Mouse (Mus musculus): ENCODE results near the gene Tcf12. TPM values are rescaled to one million over a fixed set of nuclear protein-coding genes. Genes with fewer than 3 reads are reported as not detected.

Tcf12 gene
- polyA plus RNA-seq, 1 experiment from 2014 or later, result 64.8 TPM

GRCm38 (mm10) chr9:71959259-71960025 lies 152.2 kb downstream of the Tcf12 start:
- Histone ChIP-seq H3K4me3 (no peak overlapping the region), H3K27me3 (ENCODE audit: insufficient read depth, poor library complexity, severe bottlenecking) (no peaks in the 10 kb centered on the region), H3K36me3 (no peaks in the 10 kb centered on the region), H3K9me3 (no peaks in the 10 kb centered on the region), H3K27ac (no peak overlapping the region), H3K4me1 (peaks cover 6% of the 10 kb centered on the region; the same call in 1 of the 2 replicates)
- no peak for DNase-seq (ENCODE audit: low spot score)
- 79% methylated on average over 11 of the region's 11 CpGs for WGBS

GRCm38 (mm10) chr9:71953217-71953616 lies 158.5 kb downstream of the Tcf12 start:
- no peak overlapping the region for H3K4me3 ChIP-seq
- no peaks in the 10 kb centered on the region for H3K27me3 ChIP-seq (ENCODE audit: insufficient read depth, poor library complexity, severe bottlenecking)
- DNase-seq (ENCODE audit: low spot score), result no peak
- 0 out of 2 replicates have a peak, but pooled peaks cover under 1% of the 10 kb centered on the region for H3K36me3 ChIP-seq
- H3K27ac ChIP-seq, result no peak overlapping the region
- H3K4me1 ChIP-seq, result peaks cover 7% of the 10 kb centered on the region; the same call in 1 of the 2 replicates
- H3K9me3 ChIP-seq, result no peaks in the 10 kb centered on the region
- WGBS, result 89% methylated on average over 2 of the region's 2 CpGs

GRCm38 (mm10) chr9:71952621-71953076 lies 159.0 kb downstream of the Tcf12 start:
- Histone ChIP-seq H3K36me3 (peaks cover 5% of the 10 kb centered on the region; the same call in 1 of the 2 replicates), H3K27ac (no peak overlapping the region), H3K4me1 (peaks cover 7% of the 10 kb centered on the region; the same call in 1 of the 2 replicates), H3K4me3 (no peak overlapping the region), H3K27me3 (ENCODE audit: insufficient read depth, poor library complexity, severe bottlenecking) (no peaks in the 10 kb centered on the region), H3K9me3 (no peaks in the 10 kb centered on the region)
- no peak for DNase-seq (ENCODE audit: low spot score)
- WGBS, result 79% methylated on average over 1 of the region's 1 CpGs

GRCm38 (mm10) chr9:71951926-71952325 lies 159.7 kb downstream of the Tcf12 start:
- Histone ChIP-seq H3K27ac (no peak overlapping the region), H3K9me3 (no peaks in the 10 kb centered on the region), H3K4me1 (peaks cover 7% of the 10 kb centered on the region; the same call in 1 of the 2 replicates), H3K4me3 (no peak overlapping the region), H3K27me3 (ENCODE audit: insufficient read depth, poor library complexity, severe bottlenecking) (no peaks in the 10 kb centered on the region), H3K36me3 (peaks cover 7% of the 10 kb centered on the region; the same call in 1 of the 2 replicates)
- 86% methylated on average over 2 of the region's 2 CpGs for WGBS
- DNase-seq (ENCODE audit: low spot score), result no peak

- no peak overlapping the region for H3K27ac ChIP-seq
- H3K4me1 ChIP-seq, result peaks cover 7% of the 10 kb centered on the region; the same call in 1 of the 2 replicates
- no peak overlapping the region for H3K4me3 ChIP-seq
- no peaks in the 10 kb centered on the region for H3K27me3 ChIP-seq (ENCODE audit: insufficient read depth, poor library complexity, severe bottlenecking)
- DNase-seq (ENCODE audit: low spot score), result no peak
- H3K9me3 ChIP-seq, result no peaks in the 10 kb centered on the region
- WGBS, result 84% methylated on average over 4 of the region's 4 CpGs
- peaks cover 7% of the 10 kb centered on the region; the same call in 1 of the 2 replicates for H3K36me3 ChIP-seq
Observed at GRCm38 (mm10) chr9:71951341-71951740, 160.3 kb downstream of the Tcf12 start.

- Histone ChIP-seq H3K4me3 (no peak overlapping the region), H3K36me3 (peaks cover 7% of the 10 kb centered on the region; the same call in 1 of the 2 replicates), H3K27me3 (ENCODE audit: insufficient read depth, poor library complexity, severe bottlenecking) (no peaks in the 10 kb centered on the region), H3K4me1 (no peaks in the 10 kb centered on the region), H3K27ac (no peak overlapping the region), H3K9me3 (no peaks in the 10 kb centered on the region)
- 86% methylated on average over 4 of the region's 4 CpGs for WGBS
- DNase-seq (ENCODE audit: low spot score), result no peak
Observed at GRCm38 (mm10) chr9:71944801-71945200, 166.9 kb downstream of the Tcf12 start.

- H3K36me3 ChIP-seq, result no peaks in the 10 kb centered on the region
- H3K9me3 ChIP-seq, result no peaks in the 10 kb centered on the region
- DNase-seq (ENCODE audit: low spot score), result no peak
- H3K4me1 ChIP-seq, result no peaks in the 10 kb centered on the region
- no peak overlapping the region for H3K4me3 ChIP-seq
- no peak overlapping the region for H3K27ac ChIP-seq
- no peaks in the 10 kb centered on the region for H3K27me3 ChIP-seq (ENCODE audit: insufficient read depth, poor library complexity, severe bottlenecking)
Observed at GRCm38 (mm10) chr9:71942424-71942823, 169.2 kb downstream of the Tcf12 start.

- no peak for DNase-seq (ENCODE audit: low spot score)
- Histone ChIP-seq H3K4me3 (no peak overlapping the region), H3K27me3 (ENCODE audit: insufficient read depth, poor library complexity, severe bottlenecking) (no peaks in the 10 kb centered on the region), H3K27ac (no peak overlapping the region), H3K4me1 (no peaks in the 10 kb centered on the region), H3K9me3 (no peaks in the 10 kb centered on the region), H3K36me3 (no peaks in the 10 kb centered on the region)
Observed at GRCm38 (mm10) chr9:71940016-71940415, 171.7 kb downstream of the Tcf12 start.

- no peaks in the 10 kb centered on the region for H3K36me3 ChIP-seq
- no peaks in the 10 kb centered on the region for H3K9me3 ChIP-seq
- H3K4me3 ChIP-seq, result no peak overlapping the region
- WGBS, result 87% methylated on average over 1 of the region's 1 CpGs
- no peaks in the 10 kb centered on the region for H3K27me3 ChIP-seq (ENCODE audit: insufficient read depth, poor library complexity, severe bottlenecking)
- no peak for DNase-seq (ENCODE audit: low spot score)
- no peak overlapping the region for H3K27ac ChIP-seq
- no peaks in the 10 kb centered on the region for H3K4me1 ChIP-seq
Observed at GRCm38 (mm10) chr9:71936199-71936598, 175.5 kb downstream of the Tcf12 start.

GRCm38 (mm10) chr9:71934833-71935232 lies 176.8 kb downstream of the Tcf12 start:
- Histone ChIP-seq H3K27me3 (ENCODE audit: insufficient read depth, poor library complexity, severe bottlenecking) (no peaks in the 10 kb centered on the region), H3K9me3 (no peaks in the 10 kb centered on the region)
- 83% methylated on average over 3 of the region's 3 CpGs for WGBS

GRCm38 (mm10) chr9:71931965-71932364 lies 179.7 kb downstream of the Tcf12 start:
- Histone ChIP-seq H3K4me3 (no peak overlapping the region), H3K36me3 (no peaks in the 10 kb centered on the region), H3K27ac (no peak overlapping the region), H3K4me1 (no peaks in the 10 kb centered on the region), H3K9me3 (no peaks in the 10 kb centered on the region), H3K27me3 (ENCODE audit: insufficient read depth, poor library complexity, severe bottlenecking) (no peaks in the 10 kb centered on the region)
- DNase-seq (ENCODE audit: low spot score), result no peak

More at GRCm38 (mm10) chr9:71934833-71935232, 176.8 kb downstream of the Tcf12 start:
- Histone ChIP-seq H3K4me3 (no peak overlapping the region), H3K27ac (no peak overlapping the region), H3K36me3 (no peaks in the 10 kb centered on the region), H3K4me1 (no peaks in the 10 kb centered on the region)
- DNase-seq (ENCODE audit: low spot score), result no peak

GRCm38 (mm10) chr9:71931358-71931715 lies 180.3 kb downstream of the Tcf12 start:
- no peak for DNase-seq (ENCODE audit: low spot score)
- H3K27ac ChIP-seq, result no peak overlapping the region
- no peaks in the 10 kb centered on the region for H3K27me3 ChIP-seq (ENCODE audit: insufficient read depth, poor library complexity, severe bottlenecking)
- WGBS, result 80% methylated on average over 8 of the region's 8 CpGs
- no peak overlapping the region for H3K4me3 ChIP-seq
- H3K9me3 ChIP-seq, result no peaks in the 10 kb centered on the region
- H3K4me1 ChIP-seq, result no peaks in the 10 kb centered on the region
- H3K36me3 ChIP-seq, result no peaks in the 10 kb centered on the region

GRCm38 (mm10) chr9:71930431-71931357 lies 181.0 kb downstream of the Tcf12 start:
- H3K4me3 ChIP-seq, result no peak overlapping the region
- H3K9me3 ChIP-seq, result no peaks in the 10 kb centered on the region
- H3K27me3 ChIP-seq (ENCODE audit: insufficient read depth, poor library complexity, severe bottlenecking), result no peaks in the 10 kb centered on the region
- no peaks in the 10 kb centered on the region for H3K4me1 ChIP-seq
- H3K36me3 ChIP-seq, result no peaks in the 10 kb centered on the region
- H3K27ac ChIP-seq, result no peak overlapping the region
- DNase-seq (ENCODE audit: low spot score), result no peak
- WGBS, result 62% methylated on average over 3 of the region's 3 CpGs

All from heart, embryonic 10.5 days (tissue).